Mouse (Mus musculus) liver, embryonic 16.5 days (tissue): ENCODE results near the gene C2. TPM values are rescaled to one million over a fixed set of nuclear protein-coding genes. Genes with fewer than 3 reads are reported as not detected.

Source experiments
- ATAC-seq: fragments of 200-750 bp; cut with Nextera tagmentation; 2 replicates; pipeline ENCODE4 v1.8.0; 2017; ENCODE audit warnings: low read depth, mild to moderate bottlenecking, moderate number of reproducible peaks, moderate library complexity
- H3K27ac ChIP-seq: fragments of 300-500 bp; sonication (generic); 2 replicates; pipeline ENCODE4 v1.5.1; 2014; ENCODE audit warnings: mild to moderate bottlenecking, low read length
- H3K27me3 ChIP-seq: fragments of 300-500 bp; sonication (generic); 2 replicates; pipeline ENCODE4 v1.6.1; 2014; ENCODE audit warnings: low read depth, low read length, mixed read lengths; ENCODE audit not compliant: control insufficient read depth, insufficient read depth
- H3K36me3 ChIP-seq: fragments of 300-500 bp; sonication (generic); 2 replicates; pipeline ENCODE4 v1.6.1; 2014; ENCODE audit warnings: mild to moderate bottlenecking; ENCODE audit not compliant: control insufficient read depth, insufficient read depth
- H3K4me1 ChIP-seq: fragments of 300-500 bp; sonication (generic); 2 replicates; pipeline ENCODE4 v1.6.1; 2014; ENCODE audit warnings: low read depth, low read length, mixed read lengths; ENCODE audit not compliant: control insufficient read depth
- H3K4me2 ChIP-seq: fragments of 300-500 bp; sonication (generic); 2 replicates; pipeline ENCODE4 v1.6.1; 2014; ENCODE audit warnings: low read depth, low read length, mixed read lengths
- H3K4me3 ChIP-seq: fragments of 300-500 bp; sonication (generic); 2 replicates; pipeline ENCODE4 v1.5.1; 2014; ENCODE audit warnings: low read depth, mild to moderate bottlenecking, low read length
- H3K9ac ChIP-seq: fragments of 300-500 bp; sonication (generic); 2 replicates; pipeline ENCODE4 v1.6.1; 2014; ENCODE audit warnings: low read depth, low read length
- H3K9me3 ChIP-seq: fragments of 300-500 bp; sonication (generic); replicated peaks from 2 replicates; pipeline ENCODE4 v1.6.1; 2016; ENCODE audit warnings: low read length; ENCODE audit not compliant: control insufficient read depth
- WGBS: fragments of 180-500 bp; shearing (Covaris S2); extraction: QIAGEN DNeasy Blood & Tissue Kit; methylation state at CpG from one replicate; pipeline ENCODE4 v1.1.7; 2014; ENCODE audit not compliant: insufficient replicate concordance; 5-methylcytosine and 5-hydroxymethylcytosine counted together
- polyA plus RNA-seq: library from polyadenylated mRNA; unstranded; fragments of >200 nt; fragmentation: Nextera tagmentation; extraction: Ambion mirVana; gene quantifications from 2 replicates; pipeline ENCODE4 v1.2.1, GENCODE M21; 2015

Gene C2
- 30.6 and 33.9 TPM in 2 replicates for polyA plus RNA-seq

GRCm38 (mm10) chr17:34898160-34898586 is at the start of gene C2, which contains the start of gene Ehmt2:
C2 (minus strand) TSS chr17:34898265.
Ehmt2 (plus strand) TSS chr17:34898469.
- Histone ChIP-seq H3K36me3 (peaks cover 3% of the 10 kb centered on the region; the same call in 1 of the 2 replicates), H3K4me3 (peak within 1 kb of the TSS; percentile 70), H3K9me3 (no peaks in the 10 kb centered on the region), H3K4me2 (peak within 1 kb of the TSS; percentile 92), H3K4me1 (peaks cover 40% of the 10 kb centered on the region), H3K27ac (peak within 1 kb of the TSS; percentile 87), H3K27me3 (no peaks in the 10 kb centered on the region), H3K9ac (peak within 1 kb of the TSS; percentile 79)
- peak; percentile 35 for ATAC-seq
- under 1% methylated on average over 35 of the region's 44 CpGs for WGBS

GRCm38 (mm10) chr17:34947606-34948005 is 49.5 kb upstream of the C2 start:
- Histone ChIP-seq H3K27ac (no peak overlapping the region), H3K4me3 (no peak overlapping the region), H3K9ac (no peak overlapping the region), H3K27me3 (no peaks in the 10 kb centered on the region), H3K36me3 (0 out of 2 replicates have a peak, but pooled peaks cover 3% of the 10 kb centered on the region), H3K4me1 (peaks cover 14% of the 10 kb centered on the region), H3K9me3 (no peaks in the 10 kb centered on the region), H3K4me2 (no peak overlapping the region)
- WGBS: 24% methylated on average over 8 of the region's 8 CpGs
- no peak for ATAC-seq

GRCm38 (mm10) chr17:34946486-34947140 is 48.5 kb upstream of the C2 start:
- H3K27ac ChIP-seq: no peak overlapping the region
- peaks cover 12% of the 10 kb centered on the region for H3K4me1 ChIP-seq
- H3K4me3 ChIP-seq: no peak overlapping the region
- no peak overlapping the region for H3K4me2 ChIP-seq
- 66% methylated on average over 5 of the region's 5 CpGs for WGBS
- H3K9me3 ChIP-seq: no peaks in the 10 kb centered on the region
- H3K27me3 ChIP-seq: no peaks in the 10 kb centered on the region
- no peak overlapping the region for H3K9ac ChIP-seq
- 0 out of 2 replicates have a peak, but pooled peaks cover 3% of the 10 kb centered on the region for H3K36me3 ChIP-seq
- no peak for ATAC-seq

GRCm38 (mm10) chr17:34944362-34944761 is 46.3 kb upstream of the C2 start:
- no peak overlapping the region for H3K27ac ChIP-seq
- peaks cover 8% of the 10 kb centered on the region for H3K4me1 ChIP-seq
- no peaks in the 10 kb centered on the region for H3K27me3 ChIP-seq
- H3K9me3 ChIP-seq: no peaks in the 10 kb centered on the region
- ATAC-seq: no peak
- H3K9ac ChIP-seq: no peak overlapping the region
- H3K4me2 ChIP-seq: no peak overlapping the region
- H3K4me3 ChIP-seq: no peak overlapping the region
- no peaks in the 10 kb centered on the region for H3K36me3 ChIP-seq

- H3K4me1 ChIP-seq: peaks cover 6% of the 10 kb centered on the region
- H3K4me2 ChIP-seq: no peak overlapping the region
- no peaks in the 10 kb centered on the region for H3K9me3 ChIP-seq
- no peak for ATAC-seq
- no peak overlapping the region for H3K9ac ChIP-seq
- WGBS: 77% methylated on average over 4 of the region's 4 CpGs
- no peaks in the 10 kb centered on the region for H3K36me3 ChIP-seq
- no peaks in the 10 kb centered on the region for H3K27me3 ChIP-seq
- H3K4me3 ChIP-seq: no peak overlapping the region
- H3K27ac ChIP-seq: no peak overlapping the region
Measured at GRCm38 (mm10) chr17:34943128-34943815, 45.2 kb upstream of the C2 start.

- no peak for ATAC-seq
- Histone ChIP-seq H3K9ac (peak overlapping the region; percentile 52), H3K9me3 (no peaks in the 10 kb centered on the region), H3K4me1 (peaks cover 6% of the 10 kb centered on the region), H3K36me3 (no peaks in the 10 kb centered on the region), H3K27ac (0 out of 2 replicates have a peak overlapping the region, but pooled peaks have one; percentile 33), H3K4me3 (peak overlapping the region; percentile 42), H3K4me2 (peak overlapping the region; percentile 56), H3K27me3 (no peaks in the 10 kb centered on the region)
- WGBS: 13% methylated on average over 15 of the region's 15 CpGs
Measured at GRCm38 (mm10) chr17:34941344-34942041, 43.4 kb upstream of the C2 start.

- peak; percentile 31; the same call in 1 of the 2 replicates for ATAC-seq
- Histone ChIP-seq H3K4me2 (no peak overlapping the region), H3K36me3 (no peaks in the 10 kb centered on the region), H3K27ac (no peak overlapping the region), H3K9me3 (no peaks in the 10 kb centered on the region), H3K27me3 (no peaks in the 10 kb centered on the region), H3K4me1 (peaks cover 6% of the 10 kb centered on the region), H3K9ac (no peak overlapping the region), H3K4me3 (no peak overlapping the region)
- 57% methylated on average over 6 of the region's 6 CpGs for WGBS
Measured at GRCm38 (mm10) chr17:34937960-34938505, 40.0 kb upstream of the C2 start.

- H3K4me3 ChIP-seq: no peak overlapping the region
- no peak overlapping the region; the same call in 1 of the 2 replicates for H3K4me2 ChIP-seq
- H3K4me1 ChIP-seq: peaks cover 13% of the 10 kb centered on the region
- 40% methylated on average over 8 of the region's 8 CpGs for WGBS
- H3K9me3 ChIP-seq: no peaks in the 10 kb centered on the region
- H3K27me3 ChIP-seq: no peaks in the 10 kb centered on the region
- ATAC-seq: no peak
- H3K36me3 ChIP-seq: no peaks in the 10 kb centered on the region
- peak overlapping the region; percentile 21; the same call in 1 of the 2 replicates for H3K27ac ChIP-seq
- H3K9ac ChIP-seq: no peak overlapping the region
Measured at GRCm38 (mm10) chr17:34934830-34935229, 36.8 kb upstream of the C2 start.
